Mouse (Mus musculus): ENCODE measurements around the gene Ms4a3.

The Ms4a3 gene

GRCm38 (mm10) chr19:11640732-11641131, at the start of gene Ms4a3:
Gene Ms4a3 (minus strand): TSS chr19:11640851.
- DNase-seq (ENCODE audit: inconsistent age in 2 of 2, low spot score in 1 of 2) = no peak

- DNase-seq (ENCODE audit: inconsistent age in 2 of 2, low spot score in 1 of 2) = no peak
Observed at GRCm38 (mm10) chr19:11661562-11661961, 20.9 kb upstream of the Ms4a3 start.

GRCm38 (mm10) chr19:11660459-11660858, 19.8 kb upstream of the Ms4a3 start, which contains the start of gene Oosp2:
Gene Oosp2 (minus strand): TSS chr19:11660559.
- DNase-seq (ENCODE audit: inconsistent age in 2 of 2, low spot score in 1 of 2) = no peak

- no peak for DNase-seq (ENCODE audit: inconsistent age in 2 of 2, low spot score in 1 of 2)
Observed at GRCm38 (mm10) chr19:11659142-11659541, 18.5 kb upstream of the Ms4a3 start.

- DNase-seq (ENCODE audit: inconsistent age in 2 of 2, low spot score in 1 of 2) = no peak
Observed at GRCm38 (mm10) chr19:11649564-11649963, 8.9 kb upstream of the Ms4a3 start.

GRCm38 (mm10) chr19:11646166-11646565, 5.5 kb upstream of the Ms4a3 start:
- no peak for DNase-seq (ENCODE audit: inconsistent age in 2 of 2, low spot score in 1 of 2)

- DNase-seq (ENCODE audit: inconsistent age in 2 of 2, low spot score in 1 of 2) = no peak
Observed at GRCm38 (mm10) chr19:11639038-11639437, 1.6 kb downstream of the Ms4a3 start.

GRCm38 (mm10) chr19:11635572-11635971, 5.1 kb downstream of the Ms4a3 start:
- DNase-seq (ENCODE audit: inconsistent age in 2 of 2, low spot score in 1 of 2) = no peak

GRCm38 (mm10) chr19:11634330-11634729, 6.3 kb downstream of the Ms4a3 start:
- no peak for DNase-seq (ENCODE audit: inconsistent age in 2 of 2, low spot score in 1 of 2)

GRCm38 (mm10) chr19:11633732-11634131, 6.9 kb downstream of the Ms4a3 start:
- no peak for DNase-seq (ENCODE audit: inconsistent age in 2 of 2, low spot score in 1 of 2)

GRCm38 (mm10) chr19:11625231-11625630, 15.4 kb downstream of the Ms4a3 start:
- no peak for DNase-seq (ENCODE audit: inconsistent age in 2 of 2, low spot score in 1 of 2)

- DNase-seq (ENCODE audit: inconsistent age in 2 of 2, low spot score in 1 of 2) = no peak
Observed at GRCm38 (mm10) chr19:11624800-11625199, 15.9 kb downstream of the Ms4a3 start.

- DNase-seq (ENCODE audit: inconsistent age in 2 of 2, low spot score in 1 of 2) = no peak
Observed at GRCm38 (mm10) chr19:11623551-11623950, 17.1 kb downstream of the Ms4a3 start, which contains the start of gene Ms4a2. Gene Ms4a2 (minus strand): TSS chr19:11623719.

GRCm38 (mm10) chr19:11617983-11618382, 22.7 kb downstream of the Ms4a3 start:
- DNase-seq (ENCODE audit: inconsistent age in 2 of 2, low spot score in 1 of 2) = no peak

GRCm38 (mm10) chr19:11614805-11615204, 25.8 kb downstream of the Ms4a3 start:
- DNase-seq (ENCODE audit: inconsistent age in 2 of 2, low spot score in 1 of 2) = no peak

- no peak for DNase-seq (ENCODE audit: inconsistent age in 2 of 2, low spot score in 1 of 2)
Observed at GRCm38 (mm10) chr19:11613776-11614443, 26.7 kb downstream of the Ms4a3 start.

GRCm38 (mm10) chr19:11613084-11613483, 27.6 kb downstream of the Ms4a3 start:
- no peak for DNase-seq (ENCODE audit: inconsistent age in 2 of 2, low spot score in 1 of 2)

GRCm38 (mm10) chr19:11612293-11612692, 28.4 kb downstream of the Ms4a3 start:
- no peak for DNase-seq (ENCODE audit: inconsistent age in 2 of 2, low spot score in 1 of 2)

GRCm38 (mm10) chr19:11611541-11611945, 29.1 kb downstream of the Ms4a3 start:
- DNase-seq (ENCODE audit: inconsistent age in 2 of 2, low spot score in 1 of 2) = peak in 1 of 2 experiments; percentile 74

GRCm38 (mm10) chr19:11608172-11608571, 32.5 kb downstream of the Ms4a3 start:
- peak in 1 of 2 experiments; percentile 75 for DNase-seq (ENCODE audit: inconsistent age in 2 of 2, low spot score in 1 of 2)

GRCm38 (mm10) chr19:11604603-11605002, 36.0 kb downstream of the Ms4a3 start, which contains the start of gene Ms4a6d:
Gene Ms4a6d (minus strand): TSS chr19:11604849.
- DNase-seq (ENCODE audit: inconsistent age in 2 of 2, low spot score in 1 of 2) = no peak

- peak; percentile 22 to 57 for DNase-seq (ENCODE audit: inconsistent age in 2 of 2, low spot score in 1 of 2)
Observed at GRCm38 (mm10) chr19:11602026-11602425, 38.6 kb downstream of the Ms4a3 start.

- DNase-seq (ENCODE audit: inconsistent age in 2 of 2, low spot score in 1 of 2) = no peak
Observed at GRCm38 (mm10) chr19:11601349-11601748, 39.3 kb downstream of the Ms4a3 start.

Data from adrenal gland, adult (tissue).